Mouse (Mus musculus) heart, embryonic 10.5 days (tissue): ENCODE data around the gene Sema3b. TPM values are rescaled to one million over a fixed set of nuclear protein-coding genes. Genes with fewer than 3 reads are reported as not detected.

Experiments
- DNase-seq: peaks from one replicate; pipeline ENCODE4 v3.0.0-alpha.2; 2017; ENCODE audit warnings: low spot score
- H3K27ac ChIP-seq: fragments of 300-500 bp; sonication (generic); 2 replicates; pipeline ENCODE4 v1.5.1; 2016; ENCODE audit warnings: mild to moderate bottlenecking
- H3K27me3 ChIP-seq: fragments of 300-500 bp; sonication (generic); 2 replicates; pipeline ENCODE4 v1.6.1; 2016; ENCODE audit warnings: mild to moderate bottlenecking; ENCODE audit not compliant: poor library complexity, insufficient read depth, severe bottlenecking
- H3K36me3 ChIP-seq: fragments of 300-500 bp; sonication (generic); 2 replicates; pipeline ENCODE4 v1.6.1; 2016; ENCODE audit warnings: mild to moderate bottlenecking, moderate library complexity
- H3K4me1 ChIP-seq: fragments of 300-500 bp; sonication (generic); 2 replicates; pipeline ENCODE4 v1.6.1; 2016; ENCODE audit warnings: mild to moderate bottlenecking
- H3K4me3 ChIP-seq: fragments of 300-500 bp; sonication (generic); 2 replicates; pipeline ENCODE4 v1.5.1; 2016; ENCODE audit warnings: mild to moderate bottlenecking, moderate library complexity
- H3K9me3 ChIP-seq: fragments of 300-500 bp; sonication (generic); 2 replicates; pipeline ENCODE4 v1.6.1; 2016; ENCODE audit warnings: mild to moderate bottlenecking, moderate library complexity
- WGBS: fragments of 180-500 bp; shearing (Covaris S2); methylation state at CpG from one replicate; pipeline ENCODE4 v1.1.7; 2016; 5-methylcytosine and 5-hydroxymethylcytosine counted together
- polyA plus RNA-seq: library from polyadenylated mRNA; unstranded; fragments of >200 nt; fragmentation: Nextera tagmentation; extraction: Ambion mirVana; gene quantifications from 2 replicates; pipeline ENCODE4 v1.2.1, GENCODE M21; 2016

Sema3b gene
- polyA plus RNA-seq, 1 experiment from 2014 or later: 4.9 TPM

GRCm38 (mm10) chr9:107618778-107619545 is 9.9 kb upstream of the Sema3b start:
- H3K4me3 ChIP-seq: peak overlapping the region; percentile 25; the same call in 1 of the 2 replicates
- DNase-seq: no peak
- peaks cover 55% of the 10 kb centered on the region for H3K4me1 ChIP-seq
- no peaks in the 10 kb centered on the region for H3K27me3 ChIP-seq
- H3K27ac ChIP-seq: peak overlapping the region; percentile 79
- no peaks in the 10 kb centered on the region for H3K9me3 ChIP-seq
- WGBS: 40% methylated on average over 13 of the region's 13 CpGs
- peaks cover 86% of the 10 kb centered on the region for H3K36me3 ChIP-seq

GRCm38 (mm10) chr9:107618098-107618497 is 9.1 kb upstream of the Sema3b start:
- Histone ChIP-seq H3K4me1 (peaks cover 56% of the 10 kb centered on the region), H3K36me3 (peaks cover 85% of the 10 kb centered on the region), H3K27ac (peak overlapping the region; percentile 79), H3K27me3 (no peaks in the 10 kb centered on the region), H3K4me3 (no peak overlapping the region), H3K9me3 (no peaks in the 10 kb centered on the region)
- DNase-seq: no peak
- 88% methylated on average over 6 of the region's 6 CpGs for WGBS

GRCm38 (mm10) chr9:107617461-107617860 is 8.4 kb upstream of the Sema3b start:
- peaks cover 62% of the 10 kb centered on the region for H3K4me1 ChIP-seq
- peaks cover 78% of the 10 kb centered on the region for H3K36me3 ChIP-seq
- H3K9me3 ChIP-seq: no peaks in the 10 kb centered on the region
- WGBS: 71% methylated on average over 2 of the region's 2 CpGs
- H3K27me3 ChIP-seq: no peaks in the 10 kb centered on the region
- DNase-seq: no peak
- H3K27ac ChIP-seq: no peak overlapping the region
- H3K4me3 ChIP-seq: no peak overlapping the region

DNA sequence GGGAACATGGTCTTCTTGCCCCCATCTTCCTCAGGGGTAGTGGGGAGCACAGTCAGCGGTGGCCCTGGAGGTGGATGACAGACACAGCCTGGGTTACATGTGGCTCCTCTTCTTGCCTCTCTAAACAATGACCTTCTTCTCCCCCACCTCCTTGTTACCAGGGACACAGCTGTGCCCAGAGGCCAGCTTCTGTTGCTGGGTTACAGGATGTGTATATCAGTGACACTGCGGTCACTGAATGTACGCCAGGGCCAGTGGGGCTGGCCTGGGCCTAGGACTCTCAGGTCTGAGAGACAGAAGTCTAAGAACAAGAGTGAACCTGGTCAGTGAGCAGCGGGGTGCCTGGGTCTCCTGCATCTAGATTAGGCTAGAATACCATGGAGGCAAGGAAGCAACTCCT is 6.0 kb upstream of the Sema3b start:
- peaks cover 64% of the 10 kb centered on the region for H3K36me3 ChIP-seq
- H3K4me1 ChIP-seq: peaks cover 69% of the 10 kb centered on the region
- 0 out of 2 replicates have a peak overlapping the region, but pooled peaks have one; percentile 42 for H3K27ac ChIP-seq

GRCm38 (mm10) chr9:107612945-107613569 is 4.0 kb upstream of the Sema3b start:
- Histone ChIP-seq H3K36me3 (peaks cover 45% of the 10 kb centered on the region), H3K4me1 (peaks cover 68% of the 10 kb centered on the region), H3K4me3 (peak overlapping the region; percentile 63), H3K27ac (peak overlapping the region; percentile 96), H3K9me3 (no peaks in the 10 kb centered on the region), H3K27me3 (peaks cover under 1% of the 10 kb centered on the region; the same call in 1 of the 2 replicates)
- no peak for DNase-seq
- WGBS: 11% methylated on average over 12 of the region's 12 CpGs

More for the DNA sequence above, 6.0 kb upstream of the Sema3b start:
- H3K27me3 ChIP-seq: no peaks in the 10 kb centered on the region
- H3K9me3 ChIP-seq: no peaks in the 10 kb centered on the region
- 65% methylated on average over 4 of the region's 4 CpGs for WGBS
- DNase-seq: no peak
- H3K4me3 ChIP-seq: no peak overlapping the region

- peaks cover 4% of the 10 kb centered on the region; the same call in 1 of the 2 replicates for H3K27me3 ChIP-seq
- H3K9me3 ChIP-seq: no peaks in the 10 kb centered on the region
- peak; percentile 98 for DNase-seq
- WGBS: 5% methylated on average over 43 of the region's 48 CpGs
- peaks cover 70% of the 10 kb centered on the region for H3K4me1 ChIP-seq
- H3K4me3 ChIP-seq: peak overlapping the region; percentile 63
- H3K36me3 ChIP-seq: peaks cover 38% of the 10 kb centered on the region
- peak overlapping the region; percentile 96 for H3K27ac ChIP-seq
Observed at GRCm38 (mm10) chr9:107612191-107612944, 3.3 kb upstream of the Sema3b start.

DNA sequence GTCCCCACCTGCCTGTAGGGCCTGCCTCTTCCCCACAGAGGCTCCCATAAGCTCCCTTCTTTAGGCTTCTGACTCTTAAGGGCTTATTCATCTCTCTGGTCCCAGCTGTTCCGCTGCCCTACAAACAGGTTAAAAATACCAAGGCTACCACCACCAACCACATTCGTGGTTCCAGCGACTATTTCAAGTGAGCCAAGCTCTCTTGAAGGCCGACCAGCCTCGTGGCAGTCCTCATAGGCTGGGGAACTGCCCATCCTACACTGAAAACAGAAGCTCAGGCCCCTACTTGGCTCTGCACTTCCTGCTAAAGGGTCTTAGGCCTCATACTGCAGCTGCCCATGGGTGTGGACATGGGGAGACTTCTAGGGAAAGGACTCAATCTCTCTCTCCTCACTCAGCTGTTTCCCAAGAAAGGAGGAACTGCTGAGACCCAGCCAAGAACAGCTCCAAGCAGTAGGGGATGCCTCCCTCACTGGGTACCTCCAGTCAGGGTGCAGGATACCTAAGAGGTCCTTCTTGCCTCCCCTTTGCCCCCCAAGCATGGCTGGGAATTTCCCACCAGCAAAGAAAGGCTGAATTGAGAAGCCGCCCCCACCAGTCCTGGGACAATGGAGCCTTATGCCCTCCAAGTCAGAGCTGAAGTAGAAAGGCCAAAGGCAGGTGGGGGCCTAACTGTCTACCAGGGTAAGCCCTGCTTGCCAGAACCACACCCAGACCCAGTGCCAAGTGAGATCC is 2.6 kb upstream of the Sema3b start:
- Histone ChIP-seq H3K4me3 (peak overlapping the region; percentile 63), H3K9me3 (no peaks in the 10 kb centered on the region), H3K4me1 (peaks cover 78% of the 10 kb centered on the region), H3K36me3 (peaks cover 32% of the 10 kb centered on the region), H3K27me3 (peaks cover 5% of the 10 kb centered on the region; the same call in 1 of the 2 replicates), H3K27ac (peak overlapping the region; percentile 96)
- WGBS: 54% methylated on average over 6 of the region's 6 CpGs
- DNase-seq: no peak

DNA sequence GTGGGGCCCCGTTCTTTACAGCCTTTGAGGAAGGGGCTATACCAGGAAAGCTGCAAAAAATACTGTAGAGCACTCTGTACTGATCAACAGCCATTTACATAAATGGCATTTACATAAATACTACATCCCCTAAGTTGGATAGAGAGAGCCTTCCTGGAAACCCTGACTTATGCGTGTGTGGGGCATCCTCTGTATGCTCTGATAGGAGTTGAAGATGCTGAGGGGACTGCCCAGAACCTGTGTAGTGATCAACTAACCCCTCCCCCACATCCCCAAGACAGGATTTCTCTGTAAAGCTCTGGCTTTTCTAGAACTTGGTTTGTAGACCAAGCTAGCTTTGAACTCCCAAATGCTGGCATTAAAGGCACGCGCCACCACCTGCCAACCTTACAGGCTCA is 403 bp upstream of the Sema3b start:
- WGBS: 65% methylated on average over 4 of the region's 4 CpGs
- Histone ChIP-seq H3K27ac (peak overlapping the region; percentile 48; the same call in 1 of the 2 replicates), H3K36me3 (peaks cover 10% of the 10 kb centered on the region), H3K4me3 (no peak overlapping the region), H3K9me3 (no peaks in the 10 kb centered on the region), H3K27me3 (peaks cover 20% of the 10 kb centered on the region), H3K4me1 (peaks cover 88% of the 10 kb centered on the region)
- DNase-seq: no peak

DNA sequence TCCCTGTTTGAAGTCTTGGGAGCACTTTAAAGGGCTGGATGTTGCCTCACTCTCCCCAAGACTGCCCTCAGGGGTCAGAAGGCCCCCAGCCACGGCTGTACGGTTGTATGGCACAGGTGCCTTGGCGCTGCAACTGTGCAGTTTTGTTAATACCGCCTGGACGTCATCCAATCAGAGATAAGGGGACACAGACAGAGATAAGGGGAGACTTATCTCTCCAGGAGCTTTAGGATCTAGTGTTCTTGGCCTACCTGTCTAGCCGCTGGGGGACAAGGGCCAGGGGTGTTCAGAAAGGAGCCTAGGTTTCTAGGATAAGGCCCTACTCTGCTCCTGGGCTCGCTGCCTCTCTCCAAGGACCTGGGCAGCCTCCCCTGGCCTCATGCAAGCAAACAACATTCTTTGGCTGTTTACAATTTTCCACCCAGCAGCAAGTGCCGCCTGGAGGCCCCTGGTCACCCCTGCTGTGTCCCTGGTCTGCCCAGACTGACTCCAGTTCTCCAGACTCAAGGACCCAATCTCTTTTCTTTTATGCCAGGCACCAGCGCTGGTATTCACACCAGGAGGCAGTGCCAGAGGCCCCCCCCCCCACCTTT is 1.3 kb downstream of the Sema3b start:
- Histone ChIP-seq H3K4me3 (peak overlapping the region; percentile 20; the same call in 1 of the 2 replicates), H3K4me1 (peaks cover 87% of the 10 kb centered on the region), H3K27me3 (peaks cover 37% of the 10 kb centered on the region), H3K27ac (peak overlapping the region; percentile 48), H3K9me3 (no peaks in the 10 kb centered on the region), H3K36me3 (no peaks in the 10 kb centered on the region)
- 34% methylated on average over 9 of the region's 9 CpGs for WGBS
- DNase-seq: no peak

GRCm38 (mm10) chr9:107607036-107607435 is 2.0 kb downstream of the Sema3b start:
- Histone ChIP-seq H3K9me3 (no peaks in the 10 kb centered on the region), H3K27ac (peak overlapping the region; percentile 48), H3K4me1 (peaks cover 87% of the 10 kb centered on the region), H3K27me3 (peaks cover 39% of the 10 kb centered on the region), H3K4me3 (peak overlapping the region; percentile 39), H3K36me3 (no peaks in the 10 kb centered on the region)
- DNase-seq: no peak
- 78% methylated on average over 2 of the region's 2 CpGs for WGBS

DNA sequence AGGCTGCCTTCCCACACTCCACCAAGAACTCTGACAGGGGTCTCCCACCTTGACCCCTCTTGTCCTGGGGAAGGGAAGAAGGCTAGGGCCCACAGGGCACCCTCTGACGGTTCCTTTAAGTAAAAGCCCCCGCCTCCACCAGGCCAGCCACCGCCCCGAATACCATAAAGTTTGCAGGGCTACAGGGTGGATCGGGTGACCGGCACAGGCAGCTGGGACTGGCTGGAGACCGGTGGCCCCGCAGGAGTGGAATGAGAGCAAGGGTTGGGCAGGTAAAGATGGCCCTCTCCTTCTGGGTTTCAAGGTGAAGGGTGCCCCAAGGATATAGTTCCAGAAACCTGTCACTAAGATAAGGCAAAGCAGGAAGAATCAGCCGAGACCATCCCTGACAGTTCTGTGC is 2.4 kb downstream of the Sema3b start:
- H3K4me1 ChIP-seq: peaks cover 85% of the 10 kb centered on the region
- H3K27ac ChIP-seq: peak overlapping the region; percentile 48
- H3K9me3 ChIP-seq: no peaks in the 10 kb centered on the region
- peaks cover 39% of the 10 kb centered on the region for H3K27me3 ChIP-seq
- DNase-seq: no peak
- 12% methylated on average over 9 of the region's 9 CpGs for WGBS
- peak overlapping the region; percentile 39 for H3K4me3 ChIP-seq
- no peaks in the 10 kb centered on the region for H3K36me3 ChIP-seq
